Comparison of ENCODE assay signal across 16 mouse cellular contexts in the genomic region with DNA sequence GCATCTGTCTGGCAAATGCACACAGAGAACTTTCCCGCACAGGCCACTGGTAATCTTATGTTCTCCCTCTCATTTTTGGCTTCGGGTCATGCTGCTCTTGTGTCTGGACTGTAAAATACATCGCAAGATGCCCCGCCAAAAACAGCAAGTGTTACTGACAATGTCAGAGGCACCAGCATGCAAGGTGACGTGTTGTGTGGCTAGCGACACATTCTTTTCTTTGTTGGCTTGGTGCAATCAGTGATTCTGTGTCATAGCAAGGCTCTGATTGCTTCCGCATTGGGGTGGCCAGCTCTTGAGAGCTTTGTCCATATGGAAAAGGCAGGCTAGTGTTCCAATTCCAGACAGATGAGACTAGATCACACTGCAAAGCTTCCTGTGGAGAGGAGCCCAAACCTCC.
DNase-seq lines count a peak whose midpoint lies in the region; ATAC-seq and TF ChIP-seq lines count a peak whose summit lies in the region.
"Had no signal": no experiment of that assay in that cellular context is flagged by ENCODE, and none has a peak within 500 bp of the region (broad histone marks: within the 10 kb centered on the region; RNA-seq: fewer than 3 reads in every experiment).

No protein-coding gene starts in this region.

- no peak overlapping the region for H3K4me2 ChIP-seq in heart, embryonic 15.5 days
- H3K4me2 ChIP-seq in lung, embryonic 16.5 days (ENCODE audit: low read depth, low read length) = no peak overlapping the region
- H3K4me2 ChIP-seq in heart, postnatal 0 days (ENCODE audit: low read depth, low read length) = no peak overlapping the region
- H3K4me2 ChIP-seq: hindbrain, embryonic 13.5 days; liver, embryonic 15.5 days; midbrain, embryonic 13.5 days had no signal

- H3K4me3 ChIP-seq in heart, embryonic 15.5 days = no peak overlapping the region
- H3K4me3 ChIP-seq in lung, embryonic 16.5 days (ENCODE audit: low read length) = no peak overlapping the region
- no peak overlapping the region for H3K4me3 ChIP-seq in heart, postnatal 0 days (ENCODE audit: low read depth, low read length)
- H3K4me3 ChIP-seq: gastrocnemius, adult 2 months; hindbrain, embryonic 13.5 days; liver, embryonic 15.5 days; midbrain, embryonic 13.5 days had no signal

- no peak overlapping the region for H3K9ac ChIP-seq in heart, embryonic 15.5 days
- H3K9ac ChIP-seq in lung, embryonic 16.5 days (ENCODE audit: low read length) = no peak overlapping the region
- no peak overlapping the region for H3K9ac ChIP-seq in heart, postnatal 0 days (replicated peaks; ENCODE audit: low read depth, low read length)
- H3K9ac ChIP-seq: hindbrain, embryonic 13.5 days; liver, embryonic 15.5 days; midbrain, embryonic 13.5 days had no signal

- 25% methylated on average over 7 of the region's 7 CpGs for WGBS in heart, embryonic 15.5 days
- WGBS in lung, embryonic 16.5 days = 48% methylated on average over 7 of the region's 7 CpGs
- 8% methylated on average over 7 of the region's 7 CpGs for WGBS in heart, postnatal 0 days

- TF ChIP-seq CTCF in heart, postnatal 0 days (IDR thresholded peaks at IDR 0.05; ENCODE audit: low read depth) = no peak

- no peaks in the 10 kb centered on the region for H3K27me3 ChIP-seq in heart, embryonic 15.5 days
- H3K27me3 ChIP-seq in lung, embryonic 16.5 days (ENCODE audit: control insufficient read depth, insufficient read depth, low read depth, low read length) = no peaks in the 10 kb centered on the region; the same call in 1 of the 2 replicates
- no peaks in the 10 kb centered on the region for H3K27me3 ChIP-seq in heart, postnatal 0 days (ENCODE audit: control insufficient read depth, insufficient read depth, low read length)
- H3K27me3 ChIP-seq: hindbrain, embryonic 13.5 days; liver, embryonic 15.5 days; midbrain, embryonic 13.5 days; Patski had no signal

- intact Hi-C loops in heart, postnatal 36 days (cut with DNase I) = loop anchor here (5.0 kb wide), 1 partner anchor 223 kb away; the partner anchor contains the start of gene Tpm1
- intact Hi-C loops in gastrocnemius, postnatal 36 days (cut with DNase I) = no loop called here

- TF ChIP-seq EP300 in heart, postnatal 0 days (IDR thresholded peaks at IDR 0.05; ENCODE audit: low read depth) = 0 out of 2 replicates have a peak, but pooled peaks have one; percentile 20

- peaks cover 55% of the 10 kb centered on the region for H3K4me1 ChIP-seq in heart, embryonic 15.5 days (replicated peaks)
- peaks cover 32% of the 10 kb centered on the region for H3K4me1 ChIP-seq in lung, embryonic 16.5 days (replicated peaks; ENCODE audit: control insufficient read depth, insufficient read depth, low read length)
- H3K4me1 ChIP-seq in heart, postnatal 0 days (ENCODE audit: control insufficient read depth, insufficient read depth) = peaks cover 22% of the 10 kb centered on the region
- H3K4me1 ChIP-seq: liver, embryonic 15.5 days; midbrain, embryonic 13.5 days had no signal

- peaks cover 9% of the 10 kb centered on the region; the same call in 1 of the 2 replicates for H3K36me3 ChIP-seq in heart, embryonic 15.5 days
- H3K36me3 ChIP-seq in lung, embryonic 16.5 days (ENCODE audit: control insufficient read depth, insufficient read depth, low read length) = no peaks in the 10 kb centered on the region
- H3K36me3 ChIP-seq in heart, postnatal 0 days (replicated peaks; ENCODE audit: control insufficient read depth, insufficient read depth, low read length) = 0 out of 2 replicates have a peak, but pooled peaks cover 4% of the 10 kb centered on the region
- H3K36me3 ChIP-seq: liver, embryonic 15.5 days; midbrain, embryonic 13.5 days had no signal

- DNase-seq in heart, postnatal 36 days = no peak
- no peak for DNase-seq in lung, adult 18-20 months
- peak; percentile 76 for DNase-seq in heart, postnatal 0 days (ENCODE audit: low spot score)
- DNase-seq in lung, postnatal 4 days = peak; percentile 34 to 53
- DNase-seq in gastrocnemius, postnatal 36 days = no peak
- no peak for DNase-seq in urinary bladder, postnatal 36 days (ENCODE audit: low spot score in 2 of 2)
- DNase-seq: adrenal gland, adult 8-10 months; cerebellum, postnatal 25 days; gastrocnemius, adult 2 months; thymus, adult 18-20 months had no signal

- no peaks in the 10 kb centered on the region for H3K9me3 ChIP-seq in heart, embryonic 15.5 days (replicated peaks)
- H3K9me3 ChIP-seq in lung, embryonic 16.5 days (ENCODE audit: control insufficient read depth, low read length) = no peaks in the 10 kb centered on the region
- no peaks in the 10 kb centered on the region for H3K9me3 ChIP-seq in heart, postnatal 0 days (replicated peaks; ENCODE audit: control insufficient read depth, low read length)
- H3K9me3 ChIP-seq: hindbrain, embryonic 13.5 days; liver, embryonic 15.5 days; midbrain, embryonic 13.5 days had no signal

- ATAC-seq in heart, embryonic 15.5 days (replicated peaks; ENCODE audit: insufficient number of reproducible peaks, insufficient read depth, low FRiP score, low read depth) = peak; percentile 58
- peak; percentile 47 for ATAC-seq in lung, embryonic 16.5 days (ENCODE audit: low read depth)
- ATAC-seq in heart, postnatal 0 days (ENCODE audit: insufficient read depth, low read depth) = peak; percentile 79
- ATAC-seq: midbrain, embryonic 13.5 days; Patski had no signal

- H3K27ac ChIP-seq in heart, embryonic 15.5 days = peak overlapping the region; percentile 83
- peak overlapping the region; percentile 55 for H3K27ac ChIP-seq in lung, embryonic 16.5 days (ENCODE audit: low read length)
- peak overlapping the region; percentile 80 for H3K27ac ChIP-seq in heart, postnatal 0 days (ENCODE audit: low read depth)
- H3K27ac ChIP-seq: hindbrain, embryonic 13.5 days; liver, embryonic 15.5 days; midbrain, embryonic 13.5 days had no signal

Comparison
In these comparisons a context has a peak if more than half of its experiments do, and no peak if none do; other contexts are left out.
1. DNase-seq: peak in heart, postnatal 0 days (single experiment) and lung, postnatal 4 days (2 of 2); none in heart, postnatal 36 days (0 of 2), lung, adult 18-20 months (0 of 2), gastrocnemius, postnatal 36 days (0 of 2) and urinary bladder, postnatal 36 days (0 of 2).
2. Peak in every context shown above with its lines, with median percentiles within 50 percentile points of each other: ATAC-seq and H3K27ac ChIP-seq.